In the genomic region with DNA sequence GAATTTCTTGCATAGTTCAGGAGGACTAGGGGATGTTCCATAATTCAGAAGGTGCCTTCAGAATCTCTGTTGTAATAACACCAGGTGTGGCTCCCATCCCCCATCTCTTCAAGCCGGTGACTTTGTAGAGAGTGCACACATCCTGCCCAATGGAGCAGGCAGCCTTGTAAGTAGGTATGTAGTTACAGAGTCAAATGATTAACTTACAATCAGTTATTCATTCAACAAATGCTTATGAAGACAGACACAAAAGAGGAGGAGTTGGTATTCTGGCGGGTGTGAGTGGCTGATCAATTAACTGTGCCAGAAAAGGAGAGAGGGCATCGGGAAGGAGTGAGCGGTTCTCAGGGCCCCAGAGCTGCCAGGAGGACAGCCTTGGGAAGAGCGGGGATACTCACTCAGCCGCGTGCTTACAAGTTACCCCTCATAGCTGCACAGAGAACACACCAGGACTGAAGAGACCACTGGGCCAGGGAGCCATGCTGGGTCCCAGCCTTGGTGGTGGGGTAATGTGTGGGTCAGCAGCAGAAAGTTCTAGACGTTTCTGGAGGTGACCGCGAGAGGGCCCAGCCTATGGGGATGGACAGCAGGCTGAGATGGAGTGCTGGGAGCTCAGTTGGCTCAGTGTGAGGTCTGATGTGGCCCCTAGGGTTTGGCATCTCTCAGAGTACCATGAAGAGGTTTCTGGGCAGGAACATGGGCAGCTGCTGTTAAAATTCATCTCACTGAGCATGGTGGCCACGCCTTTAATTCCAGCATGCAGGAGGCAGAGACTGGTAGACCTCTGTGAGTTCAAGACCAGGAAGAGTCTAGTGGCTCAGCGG, we compare ENCODE assay signal across 24 mouse cellular contexts. TPM values are rescaled to one million over a fixed set of nuclear protein-coding genes. Genes with fewer than 3 reads are reported as not detected.
DNase-seq lines count a peak whose midpoint lies in the region; ATAC-seq and TF ChIP-seq lines count a peak whose summit lies in the region.
"Had no signal": no experiment of that assay in that cellular context is flagged by ENCODE, and none has a peak within 500 bp of the region (broad histone marks: within the 10 kb centered on the region; RNA-seq: fewer than 3 reads in every experiment).

No protein-coding gene starts in this region.

- intact Hi-C loops in left cerebral cortex, postnatal 10 days (cut with DNase I), result no loop called here

- WGBS in embryonic facial prominence, embryonic 12.5 days, result 90% methylated on average over 12 of the region's 12 CpGs
- 90% methylated on average over 12 of the region's 12 CpGs for WGBS in embryonic facial prominence, embryonic 10.5 days
- WGBS in thymus, adult 2 months, result 90% methylated on average over 12 of the region's 12 CpGs

- no peak for ATAC-seq in embryonic facial prominence, embryonic 12.5 days (ENCODE audit: insufficient number of reproducible peaks, insufficient read depth, low FRiP score, low TSS enrichment)
- ATAC-seq: forebrain, embryonic 15.5 days; hindbrain, postnatal 0 days had no signal

- no peak overlapping the region for H3K9ac ChIP-seq in embryonic facial prominence, embryonic 12.5 days
- H3K9ac ChIP-seq: forebrain, embryonic 15.5 days; heart, embryonic 13.5 days; limb, embryonic 13.5 days; lung, embryonic 14.5 days; midbrain, embryonic 12.5 days had no signal

- no peak for TF ChIP-seq CTCF in thymus, adult 2 months (IDR thresholded peaks at IDR 0.05; ENCODE audit: borderline replicate concordance, control insufficient read depth, extremely low read depth, insufficient read depth, low read length, poor library complexity)

- TF ChIP-seq POLR2A in thymus, adult 2 months (IDR thresholded peaks at IDR 0.05; ENCODE audit: control insufficient read depth, extremely low read depth, insufficient read depth, low read length, poor library complexity), result no peak

- no peaks in the 10 kb centered on the region for H3K4me1 ChIP-seq in embryonic facial prominence, embryonic 12.5 days
- peaks cover 30% of the 10 kb centered on the region for H3K4me1 ChIP-seq in embryonic facial prominence, embryonic 10.5 days
- H3K4me1 ChIP-seq in thymus, adult 2 months (replicated peaks; ENCODE audit: control insufficient read depth, insufficient read depth, low read length), result peaks cover 5% of the 10 kb centered on the region; the same call in 1 of the 2 replicates
- H3K4me1 ChIP-seq: forebrain, embryonic 15.5 days had no signal

- H3K4me3 ChIP-seq in embryonic facial prominence, embryonic 12.5 days, result no peak overlapping the region
- no peak overlapping the region for H3K4me3 ChIP-seq in embryonic facial prominence, embryonic 10.5 days
- no peak overlapping the region for H3K4me3 ChIP-seq in thymus, adult 2 months (ENCODE audit: control insufficient read depth, insufficient read depth, low read length)
- H3K4me3 ChIP-seq: forebrain, embryonic 15.5 days; heart, embryonic 13.5 days; layer of hippocampus, adult 2 months; left cerebral cortex, adult 2 months; limb, embryonic 13.5 days; midbrain, embryonic 12.5 days had no signal

- peaks cover 60% of the 10 kb centered on the region for H3K36me3 ChIP-seq in embryonic facial prominence, embryonic 12.5 days
- H3K36me3 ChIP-seq in embryonic facial prominence, embryonic 10.5 days (replicated peaks), result peaks cover 91% of the 10 kb centered on the region
- peaks cover 8% of the 10 kb centered on the region for H3K36me3 ChIP-seq in thymus, adult 2 months (ENCODE audit: control insufficient read depth, insufficient read depth, low read length)

- no peak for DNase-seq in embryonic facial prominence, embryonic 10.5 days (ENCODE audit: low spot score)
- DNase-seq in thymus, postnatal 14 days, result peak; percentile 51
- DNase-seq in thymus, adult 2 months, result no peak
- DNase-seq in kidney, postnatal 10 days, result peak; percentile 75
- no peak for DNase-seq in left cerebral cortex, adult 9 months (ENCODE audit: low spot score in 2 of 2)
- no peak for DNase-seq in left cerebral cortex, postnatal 10 days (ENCODE audit: extremely low spot score in 1 of 2, low spot score in 2 of 2)
- DNase-seq in B cell, adult 2 months, result no peak
- DNase-seq: adrenal gland, postnatal 10 days; cerebellum, adult 11-12 months; cerebellum, postnatal 25 days; heart, postnatal 36 days; lung, embryonic 14.5 days; retina, postnatal 1 day; right cerebral cortex, postnatal 4 days had no signal

- H3K9me3 ChIP-seq in embryonic facial prominence, embryonic 12.5 days, result no peaks in the 10 kb centered on the region
- H3K9me3 ChIP-seq in embryonic facial prominence, embryonic 10.5 days, result no peaks in the 10 kb centered on the region
- H3K9me3 ChIP-seq: forebrain, embryonic 15.5 days; heart, embryonic 13.5 days; limb, embryonic 13.5 days; midbrain, embryonic 12.5 days had no signal

- no peaks in the 10 kb centered on the region for H3K27me3 ChIP-seq in embryonic facial prominence, embryonic 12.5 days
- no peaks in the 10 kb centered on the region for H3K27me3 ChIP-seq in embryonic facial prominence, embryonic 10.5 days (replicated peaks; ENCODE audit: low read depth, poor library complexity, severe bottlenecking)
- no peaks in the 10 kb centered on the region for H3K27me3 ChIP-seq in thymus, adult 2 months (ENCODE audit: control insufficient read depth, insufficient read depth, low read length)
- H3K27me3 ChIP-seq: forebrain, embryonic 15.5 days; heart, embryonic 13.5 days; limb, embryonic 13.5 days; midbrain, embryonic 12.5 days had no signal

- H3K27ac ChIP-seq in embryonic facial prominence, embryonic 12.5 days, result 0 out of 2 replicates have a peak overlapping the region, but pooled peaks have one; percentile 1
- H3K27ac ChIP-seq in embryonic facial prominence, embryonic 10.5 days (replicated peaks), result no peak overlapping the region
- H3K27ac ChIP-seq in thymus, adult 2 months (ENCODE audit: control insufficient read depth, insufficient read depth, low read length), result no peak overlapping the region
- H3K27ac ChIP-seq: forebrain, embryonic 15.5 days; heart, embryonic 13.5 days; hindbrain, postnatal 0 days; layer of hippocampus, adult 2 months; left cerebral cortex, adult 2 months; limb, embryonic 13.5 days; macrophage had no signal

- H3K4me2 ChIP-seq in embryonic facial prominence, embryonic 12.5 days (replicated peaks), result no peak overlapping the region
- H3K4me2 ChIP-seq: forebrain, embryonic 15.5 days; heart, embryonic 13.5 days; limb, embryonic 13.5 days; lung, embryonic 14.5 days; midbrain, embryonic 12.5 days had no signal

RNA-seq across cellular contexts. Expression of gene Misp, which starts 4.9 kb away (rescaled TPM):
- polyA plus RNA-seq in embryonic facial prominence, embryonic 12.5 days (2016; fragmentation: Nextera tagmentation; extraction: Ambion mirVana), result 2.0 and 3.1 TPM in 2 replicates
- polyA plus RNA-seq in embryonic facial prominence, embryonic 10.5 days (2016; fragmentation: Nextera tagmentation; extraction: Ambion mirVana), result 1.7 and 2.2 TPM in 2 replicates
- 6.6 and 6.8 TPM in 2 replicates for polyA plus RNA-seq in thymus, adult 2 months (2012; rRNA removed)
- under 1 TPM; 0.30 to 0.51 TPM for total RNA-seq in left cerebral cortex, postnatal 10 days (2021)

RNA-seq across cellular contexts. Expression of gene Palm, which starts 22.5 kb away (rescaled TPM):
- polyA plus RNA-seq in embryonic facial prominence, embryonic 12.5 days (2016; fragmentation: Nextera tagmentation; extraction: Ambion mirVana), result 132 and 142 TPM in 2 replicates
- 127 and 129 TPM in 2 replicates for polyA plus RNA-seq in embryonic facial prominence, embryonic 10.5 days (2016; fragmentation: Nextera tagmentation; extraction: Ambion mirVana)
- polyA plus RNA-seq in thymus, adult 2 months (2012; rRNA removed), result 63.7 and 87.8 TPM in 2 replicates
- total RNA-seq in left cerebral cortex, postnatal 10 days (2021), result 100 to 1,000 TPM; 430 to 432 TPM

RNA-seq across cellular contexts. Expression of gene Prss57, which starts 25.1 kb away (rescaled TPM):
- polyA plus RNA-seq in embryonic facial prominence, embryonic 12.5 days (2016; fragmentation: Nextera tagmentation; extraction: Ambion mirVana), result 0.06 TPM in 1 of 2 replicates, not detected in the other
- polyA plus RNA-seq in embryonic facial prominence, embryonic 10.5 days (2016; fragmentation: Nextera tagmentation; extraction: Ambion mirVana), result 0.05 TPM in 1 of 2 replicates, not detected in the other
- polyA plus RNA-seq in thymus, adult 2 months (2012; rRNA removed), result 23.4 and 30.1 TPM in 2 replicates
- total RNA-seq in left cerebral cortex, postnatal 10 days (2021), result under 1 TPM; 0.32 to 0.54 TPM
- total RNA-seq: heart, postnatal 36 days had no signal
- polyA plus RNA-seq: embryonic facial prominence, embryonic 11.5 days; lung, embryonic 14.5 days; macrophage had no signal

RNA-seq across cellular contexts. Expression of gene Ptbp1, which starts 38.3 kb away (rescaled TPM):
- polyA plus RNA-seq in embryonic facial prominence, embryonic 12.5 days (2016; fragmentation: Nextera tagmentation; extraction: Ambion mirVana), result 352 and 363 TPM in 2 replicates
- polyA plus RNA-seq in embryonic facial prominence, embryonic 10.5 days (2016; fragmentation: Nextera tagmentation; extraction: Ambion mirVana), result 406 and 416 TPM in 2 replicates
- 583 and 703 TPM in 2 replicates for polyA plus RNA-seq in thymus, adult 2 months (2012; rRNA removed)
- 10 to 100 TPM; 58.2 to 62.2 TPM for total RNA-seq in left cerebral cortex, postnatal 10 days (2021)

RNA-seq across cellular contexts. Expression of gene Fstl3, which starts 38.8 kb away (rescaled TPM):
- polyA plus RNA-seq in embryonic facial prominence, embryonic 12.5 days (2016; fragmentation: Nextera tagmentation; extraction: Ambion mirVana), result 3.5 and 3.7 TPM in 2 replicates
- polyA plus RNA-seq in embryonic facial prominence, embryonic 10.5 days (2016; fragmentation: Nextera tagmentation; extraction: Ambion mirVana), result 1.9 and 2.2 TPM in 2 replicates
- 15.9 and 17.1 TPM in 2 replicates for polyA plus RNA-seq in thymus, adult 2 months (2012; rRNA removed)
- 1 to 10 TPM; 1.7 to 2.6 TPM for total RNA-seq in left cerebral cortex, postnatal 10 days (2021)

Comparison
In these comparisons a context has a peak if more than half of its experiments do, and no peak if none do; other contexts are left out.
1. DNase-seq: peak in thymus, postnatal 14 days (single experiment) and kidney, postnatal 10 days (single experiment); none in embryonic facial prominence, embryonic 10.5 days (single experiment), thymus, adult 2 months (single experiment), left cerebral cortex, adult 9 months (0 of 2), left cerebral cortex, postnatal 10 days (0 of 2) and B cell, adult 2 months (0 of 2).
2. RNA of gene Prss57, which starts 25.1 kb away (polyA plus RNA-seq): 23.4 to 30.1 TPM in thymus, adult 2 months; 0.06 TPM in embryonic facial prominence, embryonic 12.5 days and 0.05 TPM in embryonic facial prominence, embryonic 10.5 days; every median in the first group is over 10 times any median in the second.